ENCODE assay signal across 8 mouse cellular contexts in the genomic region with DNA sequence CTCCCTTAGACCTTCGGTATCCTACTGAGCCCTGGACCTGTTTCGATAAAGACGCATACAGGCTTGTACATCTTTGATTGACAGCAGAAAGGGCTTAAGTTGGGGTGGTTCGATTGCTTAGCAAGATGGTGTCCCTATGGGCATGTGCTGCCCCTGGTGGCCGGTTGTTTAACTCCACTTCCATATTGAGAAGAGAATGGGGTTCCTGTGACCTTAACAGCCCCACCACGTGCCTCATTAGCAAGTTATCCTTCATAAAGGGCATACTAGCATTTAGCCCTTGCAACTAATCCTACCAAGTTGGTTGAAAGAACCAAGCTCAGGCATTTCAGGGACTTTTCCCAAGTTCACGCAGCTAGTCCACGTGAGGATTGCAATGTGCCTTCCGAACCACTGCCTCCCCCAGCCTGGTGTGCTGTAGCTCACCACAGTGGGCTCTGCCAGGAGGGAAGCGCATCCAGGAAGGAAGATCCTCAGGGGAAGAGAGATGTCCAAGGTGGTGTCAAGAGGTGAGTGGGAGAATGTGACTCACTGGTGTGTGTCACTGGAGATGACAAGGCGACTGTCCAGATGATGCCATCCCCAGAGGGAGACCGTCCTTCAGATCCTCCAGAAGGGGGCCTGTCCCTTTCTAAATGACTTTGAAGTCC.
A peak's percentile ranks its signal among the peaks of the same experiment; 100 is the strongest.
DNase-seq lines count a peak whose midpoint lies in the region; ATAC-seq and TF ChIP-seq lines count a peak whose summit lies in the region.

No protein-coding gene starts in this region.

- peak; percentile 70 for DNase-seq in layer of hippocampus, adult 11-12 months (ENCODE audit: low spot score)
- no peak for DNase-seq in layer of hippocampus, adult 9-10 months (ENCODE audit: low spot score)
- DNase-seq in adrenal gland, postnatal 25 days, result peak; percentile 54
- DNase-seq in heart, postnatal 14 days, result peak; percentile 55 to 75
- peak; percentile 74 for DNase-seq in midbrain, postnatal 0 days (ENCODE audit: low spot score)
- DNase-seq in urinary bladder, postnatal 4 days (ENCODE audit: low spot score in 2 of 2), result no peak

- peak overlapping the region; percentile 88 for H3K27ac ChIP-seq in embryonic facial prominence, embryonic 13.5 days
- H3K27ac ChIP-seq in limb, embryonic 13.5 days, result peak overlapping the region; percentile 88
- H3K27ac ChIP-seq in midbrain, postnatal 0 days (ENCODE audit: low read depth, low read length), result no peak overlapping the region

- H3K4me1 ChIP-seq in embryonic facial prominence, embryonic 13.5 days, result peaks cover 44% of the 10 kb centered on the region
- H3K4me1 ChIP-seq in limb, embryonic 13.5 days, result peaks cover 48% of the 10 kb centered on the region
- H3K4me1 ChIP-seq in midbrain, postnatal 0 days (ENCODE audit: insufficient read depth, low read length), result no peaks in the 10 kb centered on the region

- 0 out of 2 replicates have a peak, but pooled peaks have one; percentile 9 for ATAC-seq in embryonic facial prominence, embryonic 13.5 days (ENCODE audit: insufficient number of reproducible peaks, insufficient read depth, low FRiP score, low TSS enrichment, low read depth)
- ATAC-seq in limb, embryonic 13.5 days (ENCODE audit: low FRiP score, low read depth), result peak; percentile 34; the same call in 1 of the 2 replicates
- ATAC-seq in midbrain, postnatal 0 days (ENCODE audit: low FRiP score), result peak; percentile 67

- no peak overlapping the region for H3K4me3 ChIP-seq in embryonic facial prominence, embryonic 13.5 days
- H3K4me3 ChIP-seq in limb, embryonic 13.5 days, result no peak overlapping the region
- no peak overlapping the region for H3K4me3 ChIP-seq in midbrain, postnatal 0 days (ENCODE audit: low read depth, low read length)

- 68% methylated on average over 12 of the region's 12 CpGs for WGBS in embryonic facial prominence, embryonic 13.5 days
- WGBS in limb, embryonic 13.5 days, result 75% methylated on average over 12 of the region's 12 CpGs
- WGBS in midbrain, postnatal 0 days, result 64% methylated on average over 12 of the region's 12 CpGs

- no peaks in the 10 kb centered on the region for H3K27me3 ChIP-seq in embryonic facial prominence, embryonic 13.5 days
- H3K27me3 ChIP-seq in limb, embryonic 13.5 days, result no peaks in the 10 kb centered on the region
- no peaks in the 10 kb centered on the region for H3K27me3 ChIP-seq in midbrain, postnatal 0 days (ENCODE audit: insufficient read depth, low read length)

- TF ChIP-seq CTCF in midbrain, postnatal 0 days (IDR thresholded peaks at IDR 0.05), result peak; percentile 70

- H3K9ac ChIP-seq in embryonic facial prominence, embryonic 13.5 days, result no peak overlapping the region
- H3K9ac ChIP-seq in limb, embryonic 13.5 days, result no peak overlapping the region
- H3K9ac ChIP-seq in midbrain, postnatal 0 days (replicated peaks; ENCODE audit: low read length, poor library complexity, severe bottlenecking), result no peak overlapping the region

- H3K4me2 ChIP-seq in embryonic facial prominence, embryonic 13.5 days, result peak overlapping the region; percentile 20; the same call in 1 of the 2 replicates
- H3K4me2 ChIP-seq in limb, embryonic 13.5 days (replicated peaks), result 0 out of 2 replicates have a peak overlapping the region, but pooled peaks have one; percentile 5
- no peak overlapping the region for H3K4me2 ChIP-seq in midbrain, postnatal 0 days (ENCODE audit: low read depth, low read length, poor library complexity, severe bottlenecking)

- intact Hi-C loops in heart, postnatal 14 days (cut with DNase I), result no loop called here

- no peaks in the 10 kb centered on the region for H3K36me3 ChIP-seq in embryonic facial prominence, embryonic 13.5 days
- H3K36me3 ChIP-seq in limb, embryonic 13.5 days, result no peaks in the 10 kb centered on the region
- H3K36me3 ChIP-seq in midbrain, postnatal 0 days (ENCODE audit: insufficient read depth, low read length), result no peaks in the 10 kb centered on the region

- no peaks in the 10 kb centered on the region for H3K9me3 ChIP-seq in embryonic facial prominence, embryonic 13.5 days
- H3K9me3 ChIP-seq in limb, embryonic 13.5 days, result no peaks in the 10 kb centered on the region; the same call in 1 of the 2 replicates
- no peaks in the 10 kb centered on the region for H3K9me3 ChIP-seq in midbrain, postnatal 0 days (ENCODE audit: low read length)

Comparison
In these comparisons a context has a peak if more than half of its experiments do, and no peak if none do; other contexts are left out.
1. DNase-seq: peak in layer of hippocampus, adult 11-12 months (single experiment), adrenal gland, postnatal 25 days (single experiment), heart, postnatal 14 days (2 of 2) and midbrain, postnatal 0 days (single experiment); none in layer of hippocampus, adult 9-10 months (single experiment) and urinary bladder, postnatal 4 days (0 of 2).
2. ATAC-seq: peak in every context shown above with its lines; median percentile 67 in midbrain, postnatal 0 days; 34 in limb, embryonic 13.5 days; 9 in embryonic facial prominence, embryonic 13.5 days.